Mouse (Mus musculus): Measurements from ENCODE around the gene Glud1.

GRCm38 (mm10) chr14:34311691-34312090 is 1.2 kb downstream of the Glud1 start:
- no peak for TF ChIP-seq CTCF (IDR thresholded peaks at IDR 0.05; ENCODE audit: low read depth, low read length)
- TF ChIP-seq GATA1 (IDR thresholded peaks at IDR 0.05; ENCODE audit: borderline replicate concordance, low read length) = no peak
- TF ChIP-seq POLR2AphosphoS5 (IDR thresholded peaks at IDR 0.05; ENCODE audit: insufficient replicate concordance, low read depth, low read length) = no peak
- no peak for TF ChIP-seq TAL1 (conservative IDR thresholded peaks at IDR 0.05; ENCODE audit: low read depth, low read length)

Measured in G1E (cell line).